Mouse (Mus musculus) kidney, adult 2 months (tissue): Measurements from ENCODE around the gene Rpusd2.

Experiments used
- CTCF ChIP-seq: fragments of 200-500 bp; conservative IDR thresholded peaks from 2 replicates; pipeline ENCODE4 v1.5.1; 2011; ENCODE audit warnings: low read depth, mild to moderate bottlenecking, control low read depth, low read length, moderate library complexity, mixed read lengths; ENCODE audit not compliant: insufficient read depth, insufficient read length
- POLR2A ChIP-seq: fragments of 200-500 bp; IDR thresholded peaks from one replicate; pipeline ENCODE4 v1.6.1; 2011; ENCODE audit warnings: low read depth, low read length, control low read depth

DNA sequence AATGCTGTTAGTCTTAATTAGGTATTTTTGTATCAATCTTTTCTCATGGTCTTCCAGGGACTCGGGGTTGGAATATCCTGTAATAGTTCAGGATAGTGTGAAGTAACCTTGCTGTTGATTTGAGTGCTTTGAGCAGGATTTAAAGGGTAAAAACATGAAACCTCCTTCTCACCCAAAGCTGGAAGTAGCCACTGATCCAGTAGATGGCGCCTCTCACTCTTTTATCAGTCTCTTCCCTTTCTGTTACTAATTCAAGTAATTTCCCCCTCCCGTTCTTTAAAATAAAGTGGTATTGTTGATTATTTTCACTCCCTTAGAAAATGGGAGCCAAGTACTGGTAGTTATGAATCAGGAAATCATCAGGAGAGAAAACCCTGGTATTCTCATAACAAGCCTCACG is 6.3 kb downstream of the Rpusd2 start:
- TF ChIP-seq CTCF (0 out of 2 replicates have a peak, but pooled peaks have one; percentile 5), POLR2A (no peak)
